Mouse (Mus musculus) testis, adult 2 months (tissue): ENCODE results near the gene M1ap.

Source experiments
- CTCF ChIP-seq: fragments of 200-500 bp; IDR thresholded peaks from 2 replicates; pipeline ENCODE4 v1.5.1; 2012; ENCODE audit warnings: low read depth, mild to moderate bottlenecking, inconsistent platforms, low read length, moderate library complexity; ENCODE audit not compliant: control insufficient read depth, insufficient read depth, insufficient replicate concordance
- POLR2A ChIP-seq: fragments of 200-500 bp; IDR thresholded peaks from 2 replicates; pipeline ENCODE4 v1.6.1; 2012; ENCODE audit warnings: low read depth, mild to moderate bottlenecking, inconsistent platforms, low read length, moderate library complexity; ENCODE audit not compliant: control insufficient read depth

DNA sequence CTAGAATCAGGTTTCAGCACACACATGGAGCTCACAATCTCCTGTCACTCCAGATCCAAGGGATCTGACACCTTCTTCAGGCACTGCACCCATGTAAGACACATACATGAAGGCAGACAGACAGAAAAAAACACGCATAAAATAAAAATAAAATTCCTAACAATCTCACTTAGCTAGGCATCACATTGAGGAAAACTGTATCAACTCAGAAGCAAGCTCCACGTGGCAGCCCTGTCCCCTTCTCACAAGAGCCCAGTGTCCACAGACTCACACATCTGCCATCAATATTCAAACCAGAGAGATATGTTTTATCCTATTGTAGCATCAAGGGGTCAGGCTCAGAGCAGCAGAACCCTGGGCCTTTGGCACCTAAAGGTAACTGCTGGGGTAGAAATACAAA, 57.6 kb downstream of the M1ap start:
- no peak for TF ChIP-seq POLR2A
- TF ChIP-seq CTCF: no peak
